Mouse (Mus musculus): ENCODE measurements around the gene Stip1. TPM values are rescaled to one million over a fixed set of nuclear protein-coding genes. Genes with fewer than 3 reads are reported as not detected.
"Not testable (repeated sequence)": the region's sequence is repeated elsewhere in the genome, so short reads cannot be mapped to it uniquely, and the experiment has no call there.

The Stip1 gene
- polyA plus RNA-seq, 1 experiment from 2014 or later: 267 TPM

DNA sequence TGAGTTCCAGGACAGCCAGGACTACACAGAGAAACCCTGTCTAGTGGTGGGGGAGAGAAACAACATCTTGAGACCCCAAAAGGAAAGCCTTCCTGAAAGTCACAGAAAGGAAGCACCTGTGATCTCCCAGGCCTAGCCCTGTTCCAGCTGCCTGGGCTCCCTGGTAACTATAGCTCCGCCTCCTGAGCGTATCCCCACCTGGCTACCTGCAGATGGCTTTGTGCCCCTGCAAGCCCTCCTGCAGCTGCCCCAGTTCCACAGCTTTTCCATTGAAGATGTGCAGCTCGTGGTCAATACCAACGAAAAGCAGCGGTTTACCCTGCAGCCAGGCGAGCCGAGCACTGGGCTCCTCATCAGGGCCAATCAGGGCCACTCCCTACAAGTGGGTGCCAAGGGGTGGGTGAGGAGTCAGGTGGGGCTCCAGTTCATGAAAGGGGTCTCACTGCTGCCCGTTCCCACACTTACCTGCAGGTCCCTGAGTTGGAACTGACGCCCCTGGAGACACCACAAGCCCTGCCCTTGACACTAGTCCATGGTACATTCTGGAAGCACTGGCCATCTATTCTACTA, 42.0 kb downstream of the Stip1 start:
- Histone ChIP-seq H3K36me3 (peaks cover 25% of the 10 kb centered on the region), H3K9me3 (replicated peaks) (no peaks in the 10 kb centered on the region), H3K27ac (no peak overlapping the region), H3K27me3 (no peaks in the 10 kb centered on the region), H3K4me1 (peaks cover 35% of the 10 kb centered on the region), H3K4me2 (replicated peaks) (no peak overlapping the region), H3K9ac (peak overlapping the region; percentile 18; the same call in 1 of the 2 replicates), H3K4me3 (no peak overlapping the region)
- WGBS: 88% methylated on average over 9 of the region's 9 CpGs
- ATAC-seq (ENCODE audit: low FRiP score): no peak

GRCm38 (mm10) chr19:6996006-6996405, 43.8 kb downstream of the Stip1 start, which contains the start of the genes Nudt22 and Trpt1:
TSS of gene Nudt22 (minus strand) at chr19:6996117.
TSS of gene Trpt1 (plus strand) at chr19:6996131.
- Histone ChIP-seq H3K9ac (peak within 1 kb of the TSS; percentile 71), H3K4me3 (peak within 1 kb of the TSS; percentile 54), H3K27me3 (no peaks in the 10 kb centered on the region), H3K4me2 (replicated peaks) (peak within 1 kb of the TSS; percentile 80), H3K4me1 (peaks cover 42% of the 10 kb centered on the region), H3K9me3 (replicated peaks) (no peaks in the 10 kb centered on the region), H3K27ac (peak within 1 kb of the TSS; percentile 79), H3K36me3 (peaks cover 25% of the 10 kb centered on the region)
- ATAC-seq (ENCODE audit: low FRiP score): peak; percentile 73
- WGBS: 1% methylated on average over 24 of the region's 24 CpGs

GRCm38 (mm10) chr19:6995255-6995991, 44.3 kb downstream of the Stip1 start:
- H3K4me3 ChIP-seq: peak overlapping the region; percentile 54
- peak overlapping the region; percentile 80 for H3K4me2 ChIP-seq (replicated peaks)
- H3K27me3 ChIP-seq: no peaks in the 10 kb centered on the region
- peaks cover 42% of the 10 kb centered on the region for H3K4me1 ChIP-seq
- peak overlapping the region; percentile 71 for H3K9ac ChIP-seq
- H3K36me3 ChIP-seq: peaks cover 24% of the 10 kb centered on the region
- no peaks in the 10 kb centered on the region for H3K9me3 ChIP-seq (replicated peaks)
- WGBS: 52% methylated on average over 21 of the region's 21 CpGs
- ATAC-seq (ENCODE audit: low FRiP score): no peak
- no peak overlapping the region for H3K27ac ChIP-seq

GRCm38 (mm10) chr19:6994489-6994888, 45.3 kb downstream of the Stip1 start:
- Histone ChIP-seq H3K4me1 (peaks cover 42% of the 10 kb centered on the region), H3K36me3 (peaks cover 15% of the 10 kb centered on the region), H3K27me3 (no peaks in the 10 kb centered on the region), H3K27ac (no peak overlapping the region), H3K4me2 (replicated peaks) (peak overlapping the region; percentile 80; the same call in 1 of the 2 replicates), H3K9me3 (replicated peaks) (no peaks in the 10 kb centered on the region), H3K9ac (peak overlapping the region; percentile 71; the same call in 1 of the 2 replicates), H3K4me3 (no peak overlapping the region)
- 86% methylated on average over 8 of the region's 8 CpGs for WGBS
- ATAC-seq (ENCODE audit: low FRiP score): no peak

DNA sequence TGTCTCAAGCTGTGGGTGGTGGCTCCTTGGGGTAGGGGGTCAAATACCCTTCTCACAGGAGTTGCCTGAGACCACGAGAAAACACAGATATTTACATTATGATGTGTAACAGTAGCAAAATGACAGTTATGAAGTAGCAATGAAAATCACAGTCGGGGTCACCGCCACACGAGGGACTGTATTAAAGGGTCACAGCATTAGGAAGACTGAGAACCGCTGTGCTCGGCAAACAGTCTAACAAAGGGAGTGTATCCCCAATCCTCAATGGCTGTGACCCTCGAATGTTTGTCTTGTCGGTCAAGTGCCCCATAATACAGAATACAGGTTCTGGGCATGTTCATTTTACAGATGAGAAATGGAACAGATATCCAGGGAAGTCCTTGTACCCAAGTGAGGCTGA, 45.8 kb downstream of the Stip1 start:
- peaks cover 42% of the 10 kb centered on the region for H3K4me1 ChIP-seq
- no peak overlapping the region for H3K4me2 ChIP-seq (replicated peaks)
- WGBS: 87% methylated on average over 8 of the region's 8 CpGs
- H3K27ac ChIP-seq: no peak overlapping the region
- no peak overlapping the region for H3K9ac ChIP-seq
- ATAC-seq (ENCODE audit: low FRiP score): no peak
- H3K36me3 ChIP-seq: peaks cover 10% of the 10 kb centered on the region
- H3K9me3 ChIP-seq (replicated peaks): no peaks in the 10 kb centered on the region
- no peaks in the 10 kb centered on the region for H3K27me3 ChIP-seq
- H3K4me3 ChIP-seq: no peak overlapping the region

GRCm38 (mm10) chr19:6993011-6993770, 46.6 kb downstream of the Stip1 start:
- Histone ChIP-seq H3K36me3 (peaks cover 2% of the 10 kb centered on the region; the same call in 1 of the 2 replicates), H3K4me1 (peaks cover 43% of the 10 kb centered on the region), H3K27me3 (no peaks in the 10 kb centered on the region), H3K4me3 (peak overlapping the region; percentile 51), H3K9me3 (replicated peaks) (no peaks in the 10 kb centered on the region), H3K4me2 (replicated peaks) (peak overlapping the region; percentile 88), H3K9ac (peak overlapping the region; percentile 57), H3K27ac (peak overlapping the region; percentile 53; the same call in 1 of the 2 replicates)
- ATAC-seq (ENCODE audit: low FRiP score): no peak; the same call in 1 of the 2 replicates
- WGBS: 64% methylated on average over 14 of the region's 14 CpGs

DNA sequence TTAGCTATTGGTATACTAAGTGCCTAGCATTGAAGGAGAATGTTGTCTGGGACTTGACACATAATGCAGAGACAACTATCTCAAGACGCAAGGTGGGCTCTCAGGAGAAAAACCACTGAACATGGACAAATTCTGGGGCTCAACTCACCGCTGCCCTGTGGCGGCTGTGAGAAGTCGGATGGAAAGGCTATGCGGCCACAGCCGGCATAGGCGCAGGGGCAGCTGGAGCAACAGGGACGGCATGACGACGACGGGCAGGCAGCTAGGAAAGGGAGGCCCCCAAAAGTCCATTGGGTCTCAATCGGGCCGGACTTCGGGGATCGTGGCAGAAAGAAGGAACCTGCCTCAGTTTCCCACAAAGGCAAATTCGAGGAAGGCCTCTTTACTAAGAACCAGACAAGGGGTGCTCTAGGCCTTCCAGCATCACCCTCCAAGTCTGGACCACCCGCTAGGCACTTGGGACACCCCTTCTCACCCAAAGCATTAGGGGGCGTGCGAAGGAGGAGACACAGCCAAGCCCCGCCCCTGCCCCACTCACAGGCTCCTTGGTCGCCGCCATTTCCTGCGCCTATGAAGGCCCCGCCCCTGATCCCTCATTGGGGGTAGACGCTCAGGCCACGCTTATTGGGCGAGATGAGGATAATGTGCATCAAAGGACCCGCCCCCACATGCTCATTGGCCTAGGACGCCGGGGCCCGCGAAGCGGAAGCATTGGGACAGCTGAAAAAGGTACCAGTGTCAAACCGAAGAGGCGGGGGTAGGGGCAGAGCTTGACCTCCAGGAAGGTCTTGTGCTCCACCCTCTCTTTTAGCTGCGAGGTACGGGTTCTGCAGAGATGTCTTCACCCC, 47.5 kb downstream of the Stip1 start, which contains the start of gene Dnajc4:
Dnajc4 (minus strand) TSS at position 562 of the 848 bp plus-strand sequence.
- Histone ChIP-seq H3K4me1 (peaks cover 50% of the 10 kb centered on the region), H3K36me3 (no peaks in the 10 kb centered on the region), H3K27me3 (no peaks in the 10 kb centered on the region), H3K9me3 (replicated peaks) (no peaks in the 10 kb centered on the region), H3K4me2 (replicated peaks) (peak within 1 kb of the TSS; percentile 88), H3K9ac (peak within 1 kb of the TSS; percentile 68), H3K27ac (peak within 1 kb of the TSS; percentile 53; the same call in 1 of the 2 replicates), H3K4me3 (peak within 1 kb of the TSS; percentile 51)
- WGBS: 3% methylated on average over 37 of the region's 37 CpGs
- ATAC-seq (ENCODE audit: low FRiP score): peak; percentile 92

- H3K27ac ChIP-seq; H3K4me2 ChIP-seq (replicated peaks); H3K9me3 ChIP-seq (replicated peaks); ATAC-seq (ENCODE audit: low FRiP score); H3K36me3 ChIP-seq; H3K9ac ChIP-seq; H3K27me3 ChIP-seq; H3K4me3 ChIP-seq: not testable (repeated sequence)
- 89% methylated on average over 6 of the region's 6 CpGs for WGBS
- peaks cover 50% of the 10 kb centered on the region for H3K4me1 ChIP-seq
Measured at GRCm38 (mm10) chr19:6991166-6991565, 48.6 kb downstream of the Stip1 start.

GRCm38 (mm10) chr19:6990712-6991111, 49.1 kb downstream of the Stip1 start:
- no peak overlapping the region for H3K27ac ChIP-seq
- H3K9ac ChIP-seq: no peak overlapping the region
- H3K9me3 ChIP-seq (replicated peaks): no peaks in the 10 kb centered on the region
- no peak for ATAC-seq (ENCODE audit: low FRiP score)
- H3K4me2 ChIP-seq (replicated peaks): no peak overlapping the region
- H3K36me3 ChIP-seq: no peaks in the 10 kb centered on the region
- H3K4me1 ChIP-seq: peaks cover 51% of the 10 kb centered on the region
- H3K4me3 ChIP-seq: no peak overlapping the region
- WGBS: 93% methylated on average over 6 of the region's 6 CpGs
- no peaks in the 10 kb centered on the region for H3K27me3 ChIP-seq

GRCm38 (mm10) chr19:6989251-6989650, 50.5 kb downstream of the Stip1 start:
- Histone ChIP-seq H3K36me3 (peaks cover 5% of the 10 kb centered on the region; the same call in 1 of the 2 replicates), H3K4me2 (replicated peaks) (no peak overlapping the region), H3K9me3 (replicated peaks) (no peaks in the 10 kb centered on the region), H3K9ac (no peak overlapping the region), H3K27ac (no peak overlapping the region), H3K4me3 (no peak overlapping the region), H3K4me1 (peaks cover 37% of the 10 kb centered on the region), H3K27me3 (no peaks in the 10 kb centered on the region)
- WGBS: 83% methylated on average over 8 of the region's 8 CpGs
- ATAC-seq (ENCODE audit: low FRiP score): no peak

- Histone ChIP-seq H3K9me3 (replicated peaks) (no peaks in the 10 kb centered on the region), H3K36me3 (peaks cover 7% of the 10 kb centered on the region; the same call in 1 of the 2 replicates), H3K4me1 (peaks cover 29% of the 10 kb centered on the region), H3K27me3 (no peaks in the 10 kb centered on the region), H3K4me2 (replicated peaks) (peak overlapping the region; percentile 94), H3K9ac (peak overlapping the region; percentile 98), H3K27ac (peak overlapping the region; percentile 76), H3K4me3 (peak overlapping the region; percentile 88)
- 9% methylated on average over 8 of the region's 8 CpGs for WGBS
- ATAC-seq (ENCODE audit: low FRiP score): no peak
Measured at GRCm38 (mm10) chr19:6987904-6988285, 51.9 kb downstream of the Stip1 start.
